Comparison of ENCODE assay signal across 11 mouse cellular contexts in genomic region chr5:71127721-71128120, GRCm38 (mm10). TPM values are rescaled to one million over a fixed set of nuclear protein-coding genes. Genes with fewer than 3 reads are reported as not detected.
DNase-seq lines count a peak whose midpoint lies in the region.
"Had no signal": no experiment of that assay in that cellular context is flagged by ENCODE, and none has a peak within 500 bp of the region (broad histone marks: within the 10 kb centered on the region; RNA-seq: fewer than 3 reads in every experiment).

No protein-coding gene starts in this region.

- no peaks in the 10 kb centered on the region for H3K9me3 ChIP-seq in embryonic facial prominence, embryonic 10.5 days
- H3K9me3 ChIP-seq: neural tube, embryonic 13.5 days had no signal

- intact Hi-C loops in left cerebral cortex, postnatal 36 days (cut with DNase I): no loop called here

- no peaks in the 10 kb centered on the region for H3K4me1 ChIP-seq in embryonic facial prominence, embryonic 10.5 days
- H3K4me1 ChIP-seq: neural tube, embryonic 13.5 days had no signal

- H3K27ac ChIP-seq in embryonic facial prominence, embryonic 10.5 days (replicated peaks): no peak overlapping the region
- H3K27ac ChIP-seq: neural tube, embryonic 13.5 days had no signal

- H3K36me3 ChIP-seq in embryonic facial prominence, embryonic 10.5 days (replicated peaks): no peaks in the 10 kb centered on the region
- H3K36me3 ChIP-seq: neural tube, embryonic 13.5 days had no signal

- peak; percentile 26 to 28 for DNase-seq in frontal cortex, postnatal 36 days (ENCODE audit: low spot score in 2 of 2)
- no peak for DNase-seq in frontal cortex, postnatal 25 days (ENCODE audit: low spot score in 2 of 2)
- DNase-seq in ES-CJ7 (ENCODE audit: low read depth, low spot score): peak; percentile 8
- DNase-seq in embryonic facial prominence, embryonic 10.5 days (ENCODE audit: low spot score): peak; percentile 12
- peak; percentile 17 to 19 for DNase-seq in left cerebral cortex, postnatal 36 days (ENCODE audit: low spot score in 2 of 2)
- DNase-seq in liver: no peak
- no peak for DNase-seq in gastrocnemius, postnatal 25 days
- no peak for DNase-seq in heart, adult 11 months
- DNase-seq: cerebellum, adult 9-10 months had no signal

- no peak overlapping the region for H3K4me3 ChIP-seq in embryonic facial prominence, embryonic 10.5 days
- H3K4me3 ChIP-seq: neural tube, embryonic 13.5 days had no signal

- 76% methylated on average over 3 of the region's 3 CpGs for WGBS in embryonic facial prominence, embryonic 10.5 days

- H3K27me3 ChIP-seq in embryonic facial prominence, embryonic 10.5 days (replicated peaks; ENCODE audit: low read depth, poor library complexity, severe bottlenecking): no peaks in the 10 kb centered on the region
- H3K27me3 ChIP-seq: neural tube, embryonic 13.5 days had no signal

RNA-seq across cellular contexts. Expression of gene Gabra2, which starts 32.1 kb away (rescaled TPM):
- polyA plus RNA-seq in embryonic facial prominence, embryonic 10.5 days (2016; fragmentation: Nextera tagmentation; extraction: Ambion mirVana): 0.84 and 0.93 TPM in 2 replicates
- total RNA-seq in left cerebral cortex, postnatal 36 days (2021): 10 to 100 TPM; 68.7 to 98.3 TPM
- under 1 TPM; 0.20 to 0.48 TPM for total RNA-seq in gastrocnemius, postnatal 25 days (2021)
- total RNA-seq: liver, adult 2 months had no signal
- polyA plus RNA-seq: liver, adult 2 months had no signal

Comparison
In these comparisons a context has a peak if more than half of its experiments do, and no peak if none do; other contexts are left out.
1. DNase-seq: peak in frontal cortex, postnatal 36 days (2 of 2), ES-CJ7 (single experiment), embryonic facial prominence, embryonic 10.5 days (single experiment) and left cerebral cortex, postnatal 36 days (2 of 2); none in frontal cortex, postnatal 25 days (0 of 2), liver (single experiment), gastrocnemius, postnatal 25 days (single experiment) and heart, adult 11 months (single experiment).
2. RNA of gene Gabra2, which starts 32.1 kb away (total RNA-seq): 68.7 to 98.3 TPM in left cerebral cortex, postnatal 36 days; 0.20 to 0.48 TPM in gastrocnemius, postnatal 25 days; every median in the first group is over 10 times any median in the second.